Mouse (Mus musculus): Measurements from ENCODE around the gene Cdh23.

Gene Cdh23

DNA sequence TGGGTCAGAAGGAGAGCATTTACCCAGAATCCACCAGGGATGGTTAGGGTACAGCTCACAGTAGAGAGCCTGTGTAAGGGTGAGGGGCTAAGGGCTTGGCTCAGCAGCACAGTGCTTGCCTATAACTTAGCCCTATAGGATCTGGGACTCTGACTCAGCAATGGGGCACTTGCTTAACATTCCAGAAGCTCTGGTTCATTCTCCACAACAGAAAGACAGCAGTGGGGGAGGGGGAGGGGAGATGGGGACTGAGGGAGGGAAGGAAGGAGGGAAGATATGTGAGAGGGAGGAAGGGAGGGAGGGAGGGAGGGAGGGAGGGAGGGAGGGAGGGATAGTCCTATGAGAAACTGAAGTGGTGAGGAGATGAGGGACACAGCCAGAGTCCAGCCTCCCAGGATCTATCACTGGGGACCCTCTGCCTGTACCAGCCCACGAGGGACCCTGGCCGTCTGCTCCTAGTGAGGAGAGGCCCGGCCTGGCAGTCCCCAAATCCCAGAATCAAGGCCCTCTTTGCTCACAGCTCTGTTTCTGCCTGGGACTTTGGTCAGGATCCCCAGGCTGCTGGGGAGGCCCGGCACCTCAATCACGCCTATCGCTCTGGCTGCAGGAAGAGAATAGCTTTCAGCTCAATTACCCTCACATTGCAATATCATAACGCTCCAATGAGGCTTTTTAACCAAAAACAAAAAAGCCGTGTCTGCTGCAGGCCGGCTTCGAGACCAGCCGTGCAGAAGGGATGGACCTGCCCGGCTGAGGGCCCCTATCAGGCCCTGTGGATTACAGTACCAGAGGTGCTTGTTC lies 117.4 kb downstream of the Cdh23 start:
- intact Hi-C loops (cut with DNase I) = no loop called here

DNA sequence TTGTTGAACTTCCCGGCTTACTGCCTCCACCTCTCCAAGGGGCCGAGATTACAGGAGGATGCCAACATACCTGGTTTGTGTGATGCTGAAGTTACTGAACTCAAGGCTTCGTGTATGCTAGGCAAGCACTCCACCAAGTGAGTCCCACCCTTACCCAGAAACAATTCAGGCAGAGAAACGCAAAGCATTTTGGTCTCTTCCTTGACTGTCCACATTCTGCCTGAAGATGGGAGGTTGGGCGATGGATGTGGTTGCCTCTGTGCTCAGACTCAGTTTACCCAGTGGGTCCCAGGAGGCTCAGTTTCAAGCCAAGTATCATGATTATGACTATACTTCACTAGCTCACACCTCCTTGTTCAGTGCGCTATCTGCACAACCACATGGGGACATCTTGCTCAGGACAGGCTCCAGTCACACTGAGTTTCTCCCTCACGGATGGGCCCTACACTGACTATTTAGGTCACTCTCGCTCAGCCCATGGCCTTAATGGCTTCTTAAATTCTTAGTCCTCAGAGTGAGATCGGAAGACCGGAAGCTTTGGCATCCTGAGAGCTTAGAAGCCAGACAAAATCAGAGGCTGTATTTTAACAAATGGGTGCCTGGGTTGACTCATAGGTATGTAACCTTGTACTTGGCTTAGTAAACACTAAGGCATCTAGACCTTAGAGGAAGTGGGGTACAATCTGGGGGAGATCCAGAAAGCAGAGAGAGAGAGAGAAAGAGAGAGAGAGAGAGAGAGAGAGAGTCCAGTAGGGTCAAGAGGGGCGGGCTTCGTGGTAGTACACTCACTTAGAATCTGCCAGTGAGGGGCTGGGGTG lies 118.2 kb downstream of the Cdh23 start:
- intact Hi-C loops (cut with DNase I) = no loop called here

GRCm38 (mm10) chr10:60577125-60577919 lies 119.0 kb downstream of the Cdh23 start:
- intact Hi-C loops (cut with DNase I) = no loop called here

DNA sequence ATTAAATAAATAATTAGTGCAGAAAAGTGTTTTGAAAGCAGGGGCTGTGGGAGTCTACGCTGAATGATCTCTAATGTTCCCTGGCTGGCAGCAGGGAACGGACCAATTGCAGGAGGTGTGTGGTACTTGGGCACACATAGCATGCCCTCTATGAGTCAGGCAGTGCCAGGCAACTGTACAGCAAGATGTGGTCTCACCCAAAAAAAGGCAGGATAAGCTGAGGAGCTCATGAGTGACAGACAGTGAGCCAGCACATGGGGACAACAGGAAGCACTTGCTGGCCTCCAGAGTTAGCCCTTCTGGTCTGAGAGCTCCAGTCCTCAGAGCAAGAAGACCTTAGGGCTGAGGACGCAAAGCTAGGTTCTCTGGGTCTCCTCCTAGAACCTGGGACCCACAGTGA lies 121.4 kb downstream of the Cdh23 start:
- intact Hi-C loops (cut with DNase I) = no loop called here

GRCm38 (mm10) chr10:60571491-60571890 lies 124.8 kb downstream of the Cdh23 start:
- intact Hi-C loops (cut with DNase I) = no loop called here

- intact Hi-C loops (cut with DNase I) = no loop called here
These were observed 129.8 kb downstream of the Cdh23 start for GRCm38 (mm10) chr10:60566369-60567037.

DNA sequence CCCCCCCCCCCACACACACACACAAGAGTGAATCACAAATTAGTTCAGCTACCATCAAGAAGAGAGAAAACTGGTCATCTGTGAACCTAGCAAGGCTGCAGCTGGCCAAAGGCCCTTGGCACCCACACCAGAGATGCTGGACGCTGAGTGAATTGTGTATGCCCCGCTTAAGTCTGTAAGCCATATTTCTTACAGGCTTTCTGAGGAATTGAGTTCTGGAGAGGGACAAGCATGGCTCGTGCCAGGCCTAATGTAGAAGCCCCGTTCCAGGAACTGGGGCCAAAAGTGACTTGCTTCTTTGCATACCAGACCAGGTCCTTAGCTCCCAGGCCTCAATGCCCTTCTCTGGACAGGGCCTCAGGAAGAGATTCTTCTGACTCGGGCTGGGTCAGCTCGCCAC lies 132.2 kb downstream of the Cdh23 start:
- intact Hi-C loops (cut with DNase I) = no loop called here

DNA sequence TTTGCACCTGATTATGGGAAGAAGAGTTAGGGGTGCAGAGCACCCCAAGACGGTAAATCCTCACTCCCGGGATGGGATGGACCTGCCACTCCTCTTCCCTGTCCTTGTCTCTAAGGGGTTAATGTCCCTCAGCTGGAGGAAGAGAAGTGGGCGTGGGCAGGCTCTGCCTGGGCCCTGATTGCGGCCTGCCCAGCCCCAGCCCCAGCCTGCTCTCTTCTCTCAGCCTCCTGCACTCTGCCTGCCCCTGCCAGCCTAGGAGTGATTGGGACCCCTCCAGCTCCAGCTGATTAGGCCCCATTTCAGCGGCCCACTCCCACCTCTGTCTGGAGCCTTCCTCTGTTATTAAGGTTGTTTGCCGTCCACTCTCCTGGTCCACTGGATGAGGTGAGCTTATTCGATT lies 133.3 kb downstream of the Cdh23 start:
- intact Hi-C loops (cut with DNase I) = no loop called here

GRCm38 (mm10) chr10:60558491-60558927 lies 137.8 kb downstream of the Cdh23 start:
- intact Hi-C loops (cut with DNase I) = no loop called here

DNA sequence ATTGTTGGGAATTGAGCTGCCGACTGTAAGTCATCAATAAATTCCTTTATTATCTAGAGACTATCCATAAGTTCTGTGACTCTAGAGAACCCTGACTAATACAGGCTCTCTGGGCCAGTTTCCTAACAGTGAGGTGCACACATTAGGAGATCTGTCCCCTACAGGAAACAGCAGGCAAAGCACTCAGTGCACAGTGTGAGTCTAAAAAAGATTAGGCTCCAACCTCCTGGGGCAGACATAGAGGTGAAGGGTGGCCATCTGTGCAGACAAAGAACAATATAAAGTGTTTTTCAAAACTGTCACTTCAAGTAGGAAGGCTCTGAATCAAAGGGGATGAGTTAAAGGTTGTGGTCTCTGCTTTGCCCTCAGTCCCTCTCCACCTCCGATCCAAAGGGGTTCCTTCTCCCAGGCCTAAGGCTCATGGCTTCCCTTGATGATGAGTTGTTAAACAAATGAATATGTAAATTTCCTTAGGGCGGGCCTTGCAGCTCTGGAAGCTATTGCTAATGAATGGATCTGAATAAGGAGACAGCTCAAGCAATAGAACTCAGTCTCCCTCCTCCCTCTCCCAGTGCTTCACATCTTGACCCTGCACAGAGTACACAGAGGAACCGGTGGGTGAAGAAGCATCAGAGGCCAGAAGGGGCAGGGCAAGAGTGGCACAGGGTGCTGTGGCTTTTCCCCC lies 143.2 kb downstream of the Cdh23 start:
- intact Hi-C loops (cut with DNase I) = no loop called here

DNA sequence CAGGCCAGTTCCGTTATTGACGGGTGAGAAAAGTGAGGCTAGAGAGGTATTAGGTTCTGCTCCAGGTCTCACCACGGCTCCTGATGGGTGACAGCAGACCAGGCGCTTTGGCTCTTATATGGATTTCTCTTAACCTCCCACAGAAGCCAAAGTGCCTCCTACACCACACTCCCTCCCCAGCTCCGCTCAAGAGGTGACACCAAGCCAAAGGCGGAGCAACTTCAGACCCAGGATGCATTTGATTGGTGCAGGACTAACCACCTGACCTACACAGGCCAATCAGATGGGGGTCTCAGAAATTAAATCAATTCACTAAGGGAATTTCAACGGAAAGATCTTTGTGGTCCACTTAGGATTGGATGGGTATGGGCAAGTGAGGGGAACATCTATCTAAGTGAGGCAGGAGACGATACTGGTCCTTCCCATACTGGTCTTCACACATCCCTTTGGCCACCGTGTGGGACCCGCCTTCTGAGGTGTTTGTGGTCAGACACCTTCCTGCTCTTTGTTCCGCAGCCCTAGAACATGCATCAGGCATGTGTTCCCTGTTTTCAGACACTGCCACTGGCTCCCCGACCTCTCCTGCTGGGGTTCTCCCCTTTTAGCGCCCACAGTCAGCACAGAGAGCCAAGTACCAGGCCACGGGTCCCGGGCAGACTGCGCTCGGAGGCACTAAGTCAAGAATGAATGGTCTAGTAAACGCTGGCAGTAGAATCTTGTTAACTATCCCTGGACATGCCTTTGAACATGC lies 157.0 kb downstream of the Cdh23 start:
- intact Hi-C loops (cut with DNase I) = loop anchor here (10.0 kb wide), 1 partner anchor 225 kb away; no protein-coding TSS in a partner anchor

DNA sequence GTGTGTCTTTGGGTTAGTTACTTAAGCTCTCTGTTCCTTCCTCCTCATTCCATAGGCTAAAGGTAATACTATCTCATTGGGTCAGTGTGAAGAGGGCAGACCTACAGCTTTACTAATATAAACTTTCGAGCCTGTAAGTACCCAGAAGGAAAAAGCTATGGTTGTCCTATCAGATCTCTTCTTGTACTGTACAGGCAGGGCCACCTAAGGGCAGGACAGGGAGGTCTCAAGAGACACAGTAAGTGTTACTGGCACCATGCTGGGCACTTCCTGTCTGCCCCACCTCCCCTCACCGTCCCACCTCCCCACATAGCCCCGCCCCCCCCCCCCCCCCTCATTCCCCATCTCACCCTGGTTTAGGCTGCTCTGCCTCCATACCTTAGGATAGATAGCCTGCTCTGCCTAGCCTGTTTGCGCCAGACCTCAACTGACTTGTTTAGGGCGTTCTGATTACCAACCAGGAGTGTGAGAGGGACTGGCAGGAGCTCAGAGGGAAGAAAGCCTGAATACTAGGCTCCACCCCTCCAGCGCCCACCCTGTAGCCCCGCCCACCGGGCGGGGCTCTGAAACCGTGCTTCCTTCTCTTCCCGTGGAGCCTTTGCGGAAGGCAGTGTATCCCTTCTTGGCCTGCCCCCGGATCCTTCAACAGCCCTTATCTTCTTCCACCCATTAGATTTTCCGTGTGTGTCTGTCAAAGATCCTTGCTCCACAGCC lies 160.0 kb downstream of the Cdh23 start:
- intact Hi-C loops (cut with DNase I) = loop anchor here (10.0 kb wide), 1 partner anchor 221 kb away; no protein-coding TSS in a partner anchor

DNA sequence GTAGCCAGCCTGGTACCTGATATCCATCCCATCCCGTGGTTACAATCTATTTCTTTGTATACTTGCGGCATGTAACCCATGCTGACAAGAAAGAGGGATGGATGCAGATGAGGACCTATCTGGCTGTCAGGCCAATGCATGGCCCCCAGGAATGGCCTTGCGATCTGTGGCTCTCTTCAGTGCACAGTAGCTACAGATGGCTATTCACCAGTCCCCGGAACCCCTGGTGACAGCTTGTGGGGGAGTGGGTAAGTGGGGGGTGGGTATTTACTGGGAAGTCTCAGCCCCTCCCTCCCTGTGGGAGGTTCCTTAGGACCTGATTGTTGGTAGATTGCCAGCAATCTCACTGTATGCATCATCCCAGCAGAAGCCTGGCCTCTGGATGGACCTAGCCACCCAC lies 163.8 kb downstream of the Cdh23 start:
- intact Hi-C loops (cut with DNase I) = loop anchor here (5.0 to 10.0 kb wide), 2 partner anchors 85 to 218 kb away; no protein-coding TSS in a partner anchor

- intact Hi-C loops (cut with DNase I) = loop anchor here (1.0 to 10.0 kb wide), 4 partner anchors 86 to 226 kb away; no protein-coding TSS in a partner anchor
These were observed 164.9 kb downstream of the Cdh23 start for GRCm38 (mm10) chr10:60531349-60531748.

- intact Hi-C loops (cut with DNase I) = loop anchor here (1.0 to 10.0 kb wide), 4 partner anchors 87 to 227 kb away; no protein-coding TSS in a partner anchor
These were observed 165.7 kb downstream of the Cdh23 start for GRCm38 (mm10) chr10:60530633-60531032.

DNA sequence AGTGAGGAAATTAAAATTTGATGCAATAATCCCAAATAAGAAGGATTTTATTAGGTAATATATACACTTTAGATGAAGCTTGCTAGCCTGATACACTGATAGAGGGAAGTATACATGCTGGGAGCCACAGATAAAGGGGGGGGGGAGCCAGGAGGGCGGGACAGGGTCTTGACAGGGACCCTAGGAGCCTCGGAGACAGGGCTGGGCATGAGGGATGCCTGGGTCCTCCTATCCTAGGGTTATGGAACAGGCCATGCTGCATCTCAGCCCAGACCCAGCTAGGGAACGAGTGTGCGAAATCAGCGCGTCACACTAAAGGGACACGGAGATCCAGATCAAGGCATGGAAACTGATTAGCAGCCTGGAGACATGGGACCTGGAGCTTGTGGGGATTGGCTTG lies 168.3 kb downstream of the Cdh23 start:
- intact Hi-C loops (cut with DNase I) = no loop called here

DNA sequence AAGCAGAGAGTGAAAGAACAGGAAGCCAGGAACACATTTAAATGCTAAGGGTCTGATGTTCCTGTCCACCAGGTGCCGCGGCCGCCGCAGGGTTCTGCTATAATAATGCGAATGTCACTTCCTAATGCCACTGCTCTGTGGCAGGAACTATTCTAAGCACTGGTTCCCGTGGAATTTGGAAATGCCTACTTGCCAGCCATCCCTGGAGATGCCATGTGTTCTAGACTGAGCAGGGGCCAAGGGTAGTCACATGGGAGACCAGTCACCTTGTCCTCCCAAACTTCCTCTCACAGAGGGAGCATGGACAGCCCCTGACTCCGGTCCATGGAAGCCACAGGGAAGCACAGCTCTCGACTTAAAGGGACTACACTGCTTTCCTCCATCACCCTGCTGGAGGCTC lies 171.2 kb downstream of the Cdh23 start:
- intact Hi-C loops (cut with DNase I) = no loop called here

DNA sequence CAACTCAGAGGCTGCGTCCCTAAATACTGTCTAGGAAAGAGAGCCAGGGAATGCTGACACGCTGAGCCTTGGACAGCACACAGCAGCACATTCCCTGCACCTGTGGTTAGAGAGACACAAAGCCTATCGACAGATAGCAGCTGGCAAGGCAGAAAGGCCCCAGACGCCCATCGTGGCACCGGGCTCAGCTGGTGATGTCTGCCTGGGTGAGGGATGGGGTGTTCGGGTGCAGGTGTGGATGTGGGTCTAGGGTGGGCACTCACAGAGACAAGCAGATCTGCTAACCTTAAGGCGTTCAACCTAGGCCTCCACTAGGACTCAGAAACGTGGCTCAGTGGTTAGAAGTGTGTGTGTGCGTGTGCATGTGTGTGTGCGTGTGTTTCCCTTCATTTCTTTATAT lies 180.0 kb downstream of the Cdh23 start:
- intact Hi-C loops (cut with DNase I) = no loop called here

DNA sequence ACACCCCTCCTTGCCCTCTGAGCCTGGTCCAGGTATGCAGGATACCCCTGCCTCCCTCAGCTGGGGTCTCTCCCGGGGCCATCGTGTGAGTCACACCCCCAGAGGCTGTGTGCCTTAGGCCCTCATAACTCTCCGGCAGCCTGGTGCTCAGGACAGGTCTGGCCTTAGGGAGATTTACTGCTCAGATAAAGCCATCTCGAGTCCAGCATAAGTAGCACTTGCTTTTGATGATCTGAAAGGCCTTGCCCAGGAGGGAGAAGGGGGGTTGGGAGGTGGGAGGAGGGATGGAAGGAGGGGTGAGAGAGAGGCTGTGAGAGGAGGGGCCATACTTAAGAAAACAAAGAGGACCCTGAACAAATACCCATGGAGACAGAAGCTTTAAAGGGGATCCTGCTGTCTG lies 197.8 kb downstream of the Cdh23 start:
- intact Hi-C loops (cut with DNase I) = no loop called here
